Mouse (Mus musculus): Measurements from ENCODE around the gene Ccdc28b.

Ccdc28b gene

DNA sequence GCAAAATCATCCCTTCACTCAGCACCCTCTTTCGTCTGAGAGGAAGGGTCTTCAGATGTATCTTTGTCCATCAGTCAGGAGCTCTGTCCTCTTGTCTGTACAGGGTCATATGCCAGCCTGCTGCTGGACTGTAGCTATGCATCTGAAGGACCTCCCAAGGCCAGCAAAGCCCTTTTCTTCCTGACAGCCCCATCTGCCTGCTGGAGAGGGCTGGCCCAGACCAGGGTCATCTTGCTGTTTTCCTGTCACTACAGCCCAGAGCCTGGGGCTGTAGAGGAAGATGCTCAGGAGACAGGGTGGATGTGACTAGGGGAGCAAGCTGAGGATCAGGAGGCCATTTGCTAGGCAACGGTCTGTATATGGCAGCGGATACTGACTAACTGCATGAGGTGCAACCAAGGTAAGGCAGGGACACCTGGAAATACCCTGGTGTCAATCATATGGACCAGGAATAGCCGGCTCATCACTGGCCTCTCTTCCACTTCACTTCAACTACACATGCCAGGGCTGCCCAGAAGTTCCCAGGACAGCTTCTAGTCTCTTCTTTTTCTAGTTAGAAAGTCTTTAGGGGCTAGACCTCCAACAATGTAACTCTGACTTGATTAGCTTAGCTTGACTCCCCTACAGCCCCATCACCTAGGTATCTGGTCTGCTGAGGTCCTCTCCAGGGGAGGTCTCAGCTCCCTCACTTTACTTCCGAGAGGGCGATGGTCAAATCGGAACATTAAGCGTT, 778 bp downstream of the Ccdc28b start:
- no peak for DNase-seq (ENCODE audit: low spot score in 2 of 2)

DNA sequence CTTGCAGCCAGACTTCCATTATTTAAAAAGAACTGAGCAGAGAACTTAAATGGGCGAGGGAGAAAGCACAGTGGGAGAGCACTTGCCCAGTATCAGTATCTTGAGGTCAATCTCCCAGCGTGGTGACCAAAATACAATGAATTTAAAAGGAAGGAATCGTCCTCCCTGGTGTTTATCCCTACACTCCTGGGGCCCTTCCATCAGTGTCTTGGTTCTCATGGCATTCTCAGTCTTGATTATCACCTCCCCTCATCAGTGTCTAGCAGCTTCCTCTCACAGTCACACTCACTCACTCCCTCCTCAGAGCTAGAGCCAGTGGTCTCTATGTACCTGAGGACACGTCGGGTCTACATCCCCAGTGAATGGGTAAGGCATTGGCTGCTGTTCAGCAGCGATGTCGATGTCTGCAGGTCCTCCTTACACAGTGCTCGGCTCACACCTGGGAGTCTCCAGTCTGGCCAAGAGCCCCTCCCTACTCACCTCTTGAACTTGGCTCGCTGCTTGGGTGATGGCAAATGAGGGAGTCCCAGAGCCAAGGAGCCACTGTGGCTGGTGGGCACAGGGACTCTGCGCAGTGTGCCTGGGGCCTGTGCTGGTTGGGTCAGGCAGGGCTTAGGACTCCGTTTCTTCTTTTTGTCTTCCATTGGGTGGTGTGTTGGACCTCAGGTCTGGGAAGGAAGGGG, 1.5 kb downstream of the Ccdc28b start:
- DNase-seq (ENCODE audit: low spot score in 2 of 2): no peak

DNA sequence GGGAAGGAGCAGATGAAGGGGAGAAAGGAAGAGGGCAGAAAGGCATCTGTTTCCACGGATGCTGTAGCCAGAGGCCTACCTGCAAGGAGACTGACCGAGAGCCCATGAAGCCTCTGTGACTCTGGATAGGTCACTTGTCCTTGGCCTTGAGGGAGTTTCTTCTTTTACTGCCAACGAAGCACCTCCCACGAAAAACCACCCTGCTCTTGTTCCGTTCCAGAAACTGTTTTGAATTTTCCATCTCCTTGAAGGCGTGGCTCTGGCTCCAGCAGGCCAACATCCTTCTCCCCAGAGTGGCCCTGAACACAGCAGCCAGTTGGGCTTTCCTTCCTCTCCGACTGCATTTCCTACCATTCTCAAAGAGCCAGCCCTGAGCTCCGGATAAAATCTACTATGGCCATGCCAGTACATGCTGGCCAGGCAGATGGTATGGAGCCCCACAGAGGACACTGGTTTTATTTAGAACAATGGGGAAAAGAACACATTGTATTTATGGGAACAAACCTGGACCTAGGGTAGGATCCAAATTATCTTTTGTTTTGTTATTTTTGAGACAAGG, 2.4 kb downstream of the Ccdc28b start:
- DNase-seq (ENCODE audit: low spot score in 2 of 2): no peak

DNA sequence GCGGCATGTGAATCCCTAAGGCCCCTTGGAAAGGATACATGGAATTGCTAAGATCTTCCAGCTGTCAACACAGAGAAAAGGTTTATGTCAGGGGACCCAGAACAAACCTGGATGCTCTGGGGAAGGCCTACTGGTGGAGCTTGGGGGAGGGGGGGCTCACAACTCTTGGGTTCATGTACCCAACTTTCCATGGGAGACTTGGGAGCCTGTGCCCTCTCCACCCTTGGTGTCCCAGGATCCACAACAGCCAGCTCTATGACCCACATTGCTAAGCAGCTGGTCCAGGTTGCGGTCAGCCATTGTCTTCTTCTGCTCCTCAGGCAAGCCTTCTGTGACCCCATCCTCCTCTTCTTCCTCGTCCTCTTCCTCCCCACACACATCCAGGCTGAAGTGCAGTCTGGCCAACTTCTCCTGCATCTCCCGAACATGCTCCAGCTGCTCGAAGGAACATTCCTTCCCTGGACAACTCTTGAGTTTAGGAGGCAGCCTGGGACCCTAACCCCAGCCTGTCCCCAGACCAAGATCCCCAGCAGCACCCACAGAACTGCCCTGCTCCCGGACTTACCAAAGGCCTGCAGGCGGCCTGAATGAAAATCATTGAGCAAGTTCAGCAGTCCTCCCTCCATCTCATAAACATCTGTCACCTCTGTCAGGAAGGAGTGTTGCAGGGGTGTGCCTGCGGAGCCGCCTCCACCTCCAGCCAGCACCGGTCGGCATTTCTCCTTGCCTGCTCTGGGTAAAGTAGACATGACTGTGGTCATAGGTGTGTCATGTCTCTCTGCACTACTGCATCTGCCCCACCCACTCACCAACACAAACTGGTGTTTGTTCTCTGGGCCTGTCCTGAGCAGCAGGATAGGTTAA, 3.1 kb downstream of the Ccdc28b start:
- DNase-seq (ENCODE audit: low spot score in 2 of 2): no peak

DNA sequence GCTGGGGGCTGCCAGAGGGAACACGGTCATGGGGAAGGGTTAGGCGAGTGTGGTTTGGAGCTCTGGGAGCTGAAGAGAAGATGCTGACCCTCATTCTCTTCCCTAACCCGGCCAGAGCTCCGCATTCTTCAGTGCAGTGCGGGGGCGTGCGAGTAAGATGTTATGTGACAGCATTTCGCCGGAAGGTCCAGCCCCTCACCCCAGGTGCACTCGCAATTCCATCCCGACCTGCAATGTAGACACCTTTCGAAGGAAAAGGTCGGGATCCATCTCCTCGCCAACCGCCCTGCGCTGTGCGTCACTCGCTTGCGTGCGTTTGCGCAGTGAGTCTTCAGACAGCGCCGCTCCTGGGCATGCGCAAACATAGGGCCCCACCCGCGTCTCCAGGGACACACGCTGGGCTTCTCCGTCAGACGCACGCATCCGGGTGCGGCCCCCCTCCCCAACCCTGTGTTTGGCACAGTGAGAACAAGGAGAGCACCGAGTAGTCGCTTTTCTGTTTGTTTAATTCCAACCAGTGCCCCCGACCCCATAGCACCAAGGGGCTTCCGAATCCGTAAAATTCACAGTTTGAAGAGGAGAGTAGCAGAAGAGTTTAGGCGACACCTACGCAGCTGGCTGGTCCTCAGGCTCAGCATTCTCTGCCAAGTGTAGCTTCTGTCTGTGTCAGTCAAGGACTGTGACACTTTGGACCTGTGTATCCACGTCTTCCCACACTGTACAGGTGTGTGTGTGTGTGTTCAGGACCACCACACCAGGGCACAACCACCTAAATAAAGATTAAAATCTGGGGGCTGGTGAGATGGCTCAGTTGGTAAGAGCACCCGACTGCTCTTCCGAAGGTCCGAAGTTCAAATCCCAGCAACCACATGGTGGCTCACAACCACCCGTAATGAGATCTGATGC, 4.7 kb downstream of the Ccdc28b start, which contains the start of gene Iqcc:
Iqcc (minus strand) TSS at position 314 of the 906 bp plus-strand sequence.
- peak; percentile 96 to 97 for DNase-seq (ENCODE audit: low spot score in 2 of 2)

DNA sequence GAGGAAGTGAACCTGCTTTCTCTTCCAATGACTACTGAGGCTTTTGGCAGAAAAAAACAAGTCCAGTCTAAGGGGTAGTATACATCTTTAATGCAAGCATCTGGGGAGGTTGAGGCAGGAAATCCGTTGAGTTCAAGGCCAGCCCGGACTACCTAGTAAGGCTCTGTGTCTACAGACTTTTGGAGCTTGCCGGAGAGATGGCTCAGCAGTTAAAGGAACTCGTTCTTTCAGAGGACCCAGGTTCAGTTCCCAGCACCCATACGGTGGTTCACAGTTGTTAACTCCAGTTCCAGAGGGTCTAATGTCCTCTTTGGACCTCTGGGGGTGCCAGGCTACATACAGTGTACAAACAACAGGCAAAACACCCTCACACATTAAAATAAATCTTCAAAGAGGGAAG, 5.7 kb downstream of the Ccdc28b start:
- DNase-seq (ENCODE audit: low spot score in 2 of 2): no peak

DNA sequence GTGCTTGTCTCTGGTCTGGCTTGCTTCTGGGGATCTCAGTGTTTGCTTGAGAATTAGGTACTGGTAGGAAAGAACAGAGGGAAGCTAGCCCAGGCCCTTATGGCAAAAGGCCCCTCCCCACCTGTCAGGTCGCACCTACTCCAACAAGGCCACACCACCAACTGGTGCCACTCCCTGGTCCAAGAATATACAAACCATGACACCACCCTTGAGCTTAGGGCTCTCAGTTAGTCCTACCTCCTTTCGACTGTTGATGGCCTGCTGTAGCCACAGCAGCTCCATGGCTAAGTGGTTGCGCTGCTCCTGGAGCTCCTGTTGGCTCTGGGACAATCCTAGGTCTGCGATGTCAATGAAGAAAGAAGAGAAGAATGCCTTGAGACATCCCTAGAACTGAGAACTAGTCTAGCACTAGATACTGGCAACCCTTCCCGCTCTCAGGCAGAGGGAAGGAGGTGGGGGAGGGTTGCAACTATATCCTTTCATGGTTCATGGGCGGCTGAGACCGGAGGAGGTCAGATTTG, 6.6 kb downstream of the Ccdc28b start:
- no peak for DNase-seq (ENCODE audit: low spot score in 2 of 2)

DNA sequence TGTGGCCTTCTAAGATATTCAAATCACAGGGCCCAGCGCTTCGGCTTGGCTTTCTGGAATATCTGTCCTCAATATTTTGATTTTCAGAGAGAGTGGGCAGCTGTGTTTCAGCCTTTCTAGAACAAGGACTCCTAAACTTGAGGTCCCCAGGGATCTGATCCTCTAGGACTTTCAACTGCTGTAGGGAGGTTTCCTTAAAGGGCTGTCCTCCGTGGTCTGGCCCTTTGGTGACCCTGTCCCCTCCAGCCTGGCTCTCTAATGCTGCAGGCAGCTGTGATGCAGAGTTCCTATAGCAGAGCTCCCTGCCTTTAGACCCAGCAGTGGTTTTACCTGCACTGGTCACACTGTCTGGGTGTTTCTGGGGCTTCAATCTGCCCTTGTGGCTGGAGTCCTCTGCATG, 7.1 kb downstream of the Ccdc28b start:
- no peak for DNase-seq (ENCODE audit: low spot score in 2 of 2)

DNA sequence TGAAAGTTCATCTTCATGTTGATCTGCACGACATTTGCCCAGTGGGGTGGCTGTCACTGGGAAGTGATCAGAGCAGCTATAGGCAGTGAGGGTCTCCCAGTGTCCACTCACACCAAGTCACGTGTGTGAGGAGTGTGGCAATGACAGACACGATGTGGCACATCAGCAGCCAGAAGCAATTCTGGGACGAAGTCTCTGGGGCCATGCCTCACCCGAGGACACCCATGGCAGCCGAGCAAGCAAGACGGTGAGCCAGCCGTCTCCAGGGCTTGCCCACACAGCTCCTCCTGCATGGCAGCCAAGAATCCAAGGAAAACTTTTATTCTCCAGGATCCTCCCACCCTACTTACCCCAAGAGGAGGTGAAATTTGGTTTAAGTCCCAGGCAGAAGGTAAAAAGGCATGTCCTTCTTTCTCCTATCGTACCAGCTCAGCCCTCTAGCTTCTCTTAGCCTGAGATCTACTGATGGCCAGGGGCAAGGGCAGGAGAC, 7.9 kb downstream of the Ccdc28b start:
- no peak for DNase-seq (ENCODE audit: low spot score in 2 of 2)

DNA sequence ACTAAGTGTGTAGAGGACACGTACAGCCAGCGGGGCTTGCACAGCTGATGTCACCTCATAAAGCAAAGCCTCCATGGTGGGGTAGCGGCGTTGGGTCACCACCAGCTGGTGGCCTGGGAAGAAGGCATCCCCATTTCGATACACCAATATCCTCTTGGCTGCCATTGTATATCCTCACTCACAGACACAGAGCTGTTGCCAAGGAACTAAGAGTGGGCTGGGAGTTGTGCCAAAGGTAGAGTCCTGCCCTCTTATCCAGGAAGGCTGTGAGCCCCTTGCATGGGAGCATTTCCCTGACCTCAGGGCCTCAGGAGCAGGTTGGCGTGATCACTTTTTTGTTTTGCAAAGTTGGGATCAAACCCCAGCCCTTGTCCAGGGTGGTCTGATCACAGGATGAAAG, 9.7 kb downstream of the Ccdc28b start, which contains the start of gene Dcdc2b:
Dcdc2b (minus strand) TSS at position 165 of the 400 bp plus-strand sequence.
- DNase-seq (ENCODE audit: low spot score in 2 of 2): no peak

DNA sequence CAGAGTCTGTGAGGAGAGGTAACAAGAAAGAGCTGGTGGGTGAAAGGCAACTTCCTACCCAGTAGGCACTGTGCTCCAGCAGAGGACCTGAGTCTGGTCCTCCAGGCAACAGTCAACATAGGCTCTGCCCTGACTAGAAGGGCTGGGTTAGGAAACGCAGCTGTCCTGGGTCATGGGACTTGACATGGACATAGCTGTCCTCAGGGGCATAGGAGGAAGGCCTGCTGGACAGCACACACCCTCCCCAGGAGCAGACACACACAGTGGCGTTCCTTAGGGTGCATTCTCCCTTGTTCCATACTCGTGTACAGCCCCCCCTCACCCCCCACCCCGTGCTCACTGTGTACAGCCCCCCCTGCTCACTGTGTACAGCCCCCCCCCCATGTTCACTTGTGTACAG, 13.3 kb downstream of the Ccdc28b start:
- no peak for DNase-seq (ENCODE audit: low spot score in 2 of 2)

DNA sequence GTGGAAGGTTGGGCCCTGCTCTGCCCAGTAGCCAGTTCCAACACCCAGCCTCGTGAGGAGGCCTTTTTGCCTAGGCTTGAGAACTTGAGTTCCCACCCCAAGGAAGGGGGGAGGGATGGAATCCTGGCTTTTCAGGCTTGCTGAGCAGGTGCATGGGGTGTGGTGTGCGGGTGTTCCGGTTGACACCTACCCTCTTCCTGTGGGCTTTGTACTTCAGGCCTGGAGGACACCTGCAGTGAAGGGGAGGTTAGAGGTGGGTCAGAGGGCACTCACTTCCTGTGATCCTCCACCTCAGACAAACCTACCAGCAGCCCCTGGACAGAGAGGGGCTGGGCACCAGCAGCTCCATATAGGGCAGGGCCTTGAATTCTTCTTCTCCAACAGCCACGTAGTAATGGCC, 13.7 kb downstream of the Ccdc28b start:
- no peak for DNase-seq (ENCODE audit: low spot score in 2 of 2)

DNA sequence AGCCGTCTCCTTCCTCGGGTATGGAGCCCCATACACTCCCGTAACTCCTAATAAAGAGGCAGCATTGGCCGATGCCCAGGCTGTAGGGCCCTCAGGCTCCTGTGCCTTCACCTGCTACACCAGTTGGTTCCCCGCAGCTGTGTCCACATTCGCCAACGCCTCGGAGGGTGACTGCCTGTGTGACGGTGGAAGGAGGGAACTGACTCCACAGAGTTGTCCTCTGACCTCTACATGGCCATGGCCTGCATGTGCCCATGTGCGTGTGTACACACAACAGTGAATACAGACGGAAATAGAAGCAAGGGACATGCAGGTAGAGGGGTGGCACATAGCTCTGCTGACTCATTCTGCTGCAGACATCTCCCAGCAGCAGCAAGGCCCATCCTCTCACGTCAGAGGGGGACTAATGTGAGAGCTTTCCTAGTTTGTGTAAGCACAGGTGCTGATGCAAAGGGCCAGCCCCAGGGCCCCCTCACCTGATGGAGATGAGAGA, 14.6 kb downstream of the Ccdc28b start:
- no peak for DNase-seq (ENCODE audit: low spot score in 2 of 2)

DNA sequence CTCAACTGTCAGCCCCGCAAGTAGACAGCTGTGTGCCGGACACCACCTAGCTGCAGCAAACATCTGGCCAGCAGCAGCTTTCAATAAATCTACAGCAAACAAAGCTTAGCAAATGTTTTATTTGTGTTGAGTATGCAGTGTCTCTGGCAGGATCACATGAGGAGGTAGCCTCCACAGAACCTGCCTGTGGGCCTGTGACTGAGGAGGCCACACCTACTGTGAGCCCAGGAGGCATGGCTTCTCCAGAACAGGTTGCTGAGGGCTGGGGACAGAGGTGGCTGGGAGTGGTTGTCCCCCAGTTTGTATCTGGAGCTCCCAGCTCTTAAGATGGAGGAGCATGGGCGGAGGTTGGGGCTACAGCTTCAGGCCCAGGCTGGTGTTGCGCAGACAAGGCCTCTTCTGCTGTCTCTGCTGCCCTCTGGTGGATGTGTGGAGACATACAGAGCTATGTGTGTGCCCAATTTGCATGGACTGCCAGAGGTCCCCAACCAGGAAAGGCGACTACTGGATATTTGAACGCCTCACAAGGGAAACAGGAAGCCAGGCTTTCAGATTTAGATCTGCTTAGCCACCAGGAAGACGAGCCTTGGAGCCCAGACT, 15.2 kb downstream of the Ccdc28b start:
- peak; percentile 70 to 82 for DNase-seq (ENCODE audit: low spot score in 2 of 2)

DNA sequence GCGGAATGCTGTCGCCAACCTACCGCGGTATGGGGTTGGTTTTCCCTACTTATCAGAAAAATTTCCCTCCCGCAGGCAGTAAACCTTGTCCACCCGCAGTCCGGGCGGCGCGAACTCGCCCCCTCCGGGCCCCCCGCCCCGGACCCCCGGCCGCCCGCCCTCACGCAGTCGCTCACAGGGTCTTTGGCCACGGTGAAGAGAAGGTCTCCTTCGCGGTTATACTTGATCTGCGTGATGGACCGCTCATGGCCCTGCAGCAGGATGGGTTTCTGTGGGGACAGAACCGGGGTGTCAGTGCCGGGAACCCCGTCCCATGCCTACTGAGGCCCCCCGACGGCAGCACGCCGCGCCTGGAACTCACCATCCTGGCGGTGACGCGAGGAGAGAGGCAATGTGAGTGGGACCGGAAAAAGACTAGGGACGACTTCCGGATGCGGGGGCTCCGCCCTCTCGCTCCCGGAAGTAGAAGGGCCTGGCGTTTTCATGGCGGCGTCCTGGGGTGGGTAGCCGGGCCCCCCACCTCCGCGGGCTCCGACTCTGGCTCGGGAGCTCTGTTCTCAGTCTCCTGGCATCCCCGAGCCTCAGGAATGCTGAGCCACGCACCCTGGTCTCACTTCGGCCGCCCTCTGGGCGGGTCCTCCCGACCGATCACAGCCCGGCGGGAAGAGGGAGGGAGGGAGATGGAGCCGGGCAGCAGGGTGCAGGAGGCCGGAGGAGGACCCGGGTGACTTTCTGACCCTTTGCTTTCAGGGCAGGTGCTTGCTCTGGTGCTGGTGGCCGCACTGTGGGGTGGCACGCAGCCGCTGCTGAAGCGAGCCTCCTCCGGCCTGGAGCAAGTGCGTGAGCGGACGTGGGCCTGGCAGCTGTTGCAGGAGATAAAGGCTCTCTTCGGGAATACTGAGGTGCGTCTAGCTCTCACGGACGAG, 23.3 kb downstream of the Ccdc28b start, which contains the start of the genes Eif3i and Tmem234:
Eif3i (minus strand) TSS at position 416 of the 926 bp plus-strand sequence.
Tmem234 (plus strand) TSS at position 436 of the 926 bp plus-strand sequence.
- DNase-seq (ENCODE audit: low spot score in 2 of 2): peak; percentile 76 to 85

DNA sequence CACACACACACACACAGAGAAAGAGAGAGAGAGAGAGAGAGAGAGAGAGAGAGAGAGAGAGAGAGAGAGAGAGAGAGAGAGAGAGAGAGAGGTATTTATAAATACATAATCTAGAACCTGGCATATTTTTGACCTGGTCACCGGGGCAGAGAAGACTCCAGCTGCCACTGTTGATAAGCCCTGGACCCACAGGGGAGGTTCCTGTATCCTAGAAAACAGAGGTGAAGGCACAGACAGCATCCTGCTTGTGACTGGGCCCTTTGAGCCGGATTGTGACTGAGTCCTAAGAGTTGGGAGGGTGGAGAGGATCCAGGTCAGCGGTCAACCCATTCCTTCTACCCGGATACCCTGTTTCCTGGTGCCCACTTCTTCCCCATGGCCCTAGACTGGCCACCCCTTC, 34.9 kb downstream of the Ccdc28b start:
- no peak for DNase-seq (ENCODE audit: low spot score in 2 of 2)

DNA sequence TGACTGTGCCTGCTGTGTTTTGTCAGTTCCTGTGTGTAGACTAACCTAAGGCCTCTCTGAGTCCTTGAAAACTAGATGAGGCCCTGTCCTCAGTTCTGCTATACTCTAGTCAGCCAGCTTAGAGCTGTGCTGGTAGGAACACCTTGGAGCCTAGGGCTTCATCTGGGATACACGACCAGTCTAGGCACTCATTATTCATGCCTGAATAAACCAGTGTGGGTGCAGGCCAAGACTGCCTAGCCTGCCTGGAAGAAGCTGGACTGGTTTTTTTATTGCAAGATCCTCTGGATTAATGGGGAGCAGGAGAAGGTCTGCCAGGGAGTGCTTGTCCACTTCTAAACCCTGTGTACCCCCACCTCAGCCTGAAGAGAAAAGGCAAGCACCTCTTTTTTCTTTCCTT, 36.8 kb downstream of the Ccdc28b start:
- DNase-seq (ENCODE audit: low spot score in 2 of 2): no peak

DNA sequence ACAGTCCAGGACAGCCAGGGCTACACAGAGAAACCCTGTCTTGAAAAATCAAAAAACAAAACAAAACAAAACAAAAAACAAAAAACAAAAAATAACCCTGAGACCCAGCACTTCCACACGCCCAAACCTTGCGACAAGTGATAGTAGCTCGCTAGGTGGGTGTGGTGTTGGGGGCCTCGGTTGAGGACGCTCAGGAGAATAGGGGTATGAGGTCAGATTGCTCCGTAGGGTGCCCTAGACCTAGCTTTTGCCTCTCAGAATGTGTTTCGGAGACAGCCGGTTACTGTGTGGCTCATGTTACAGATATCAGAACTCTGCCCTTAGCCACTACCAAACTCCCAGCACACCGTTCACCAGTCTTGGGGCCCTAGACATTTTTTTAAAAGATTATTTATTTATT, 38.0 kb downstream of the Ccdc28b start:
- no peak for DNase-seq (ENCODE audit: low spot score in 2 of 2)

Data from frontal cortex, postnatal 36 days (tissue).